Mouse (Mus musculus): ENCODE measurements around the gene Gm28891. TPM values are rescaled to one million over a fixed set of nuclear protein-coding genes. Genes with fewer than 3 reads are reported as not detected.

The Gm28891 gene
- polyA plus RNA-seq (2014; fragmentation: Illumina TruSeq; extraction: RNeasy Lipid Tissue Mini Kit (QIAGEN cat#74804); ENCODE audit: low read depth, low replicate concordance), result not detected

GRCm38 (mm10) chrY:60240902-60241301 lies at the start of gene Gm28891:
TSS of gene Gm28891 (plus strand) at chrY:60241202.

